Mouse (Mus musculus): ENCODE measurements around the gene Efhd2. TPM values are rescaled to one million over a fixed set of nuclear protein-coding genes. Genes with fewer than 3 reads are reported as not detected.

Efhd2 gene
- polyA plus RNA-seq, 1 experiment: 16.3 TPM

DNA sequence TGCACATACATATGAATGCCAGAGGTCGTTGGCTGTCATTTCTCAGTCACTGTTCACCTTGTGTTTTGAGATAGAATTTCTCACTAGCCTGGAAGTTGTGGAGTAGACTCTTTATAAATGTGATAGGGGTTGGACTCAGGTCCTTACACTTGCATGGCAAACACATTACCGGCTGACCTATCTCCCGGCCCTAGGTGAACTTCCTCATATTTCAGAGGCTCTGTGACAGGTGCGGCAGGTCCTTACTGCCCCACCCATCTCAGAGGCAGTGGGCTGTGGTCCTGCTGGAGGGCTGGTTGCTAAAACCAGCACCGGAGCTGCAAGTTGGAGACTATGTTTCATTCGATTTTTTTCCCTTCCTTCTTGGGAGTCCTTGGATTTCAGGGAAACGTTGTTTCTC, 3.9 kb upstream of the Efhd2 start:
- no peaks in the 10 kb centered on the region for H3K9me3 ChIP-seq (replicated peaks; ENCODE audit: control insufficient read depth, insufficient read depth, low read length, poor library complexity, severe bottlenecking)
- peaks cover 4% of the 10 kb centered on the region for H3K4me1 ChIP-seq (ENCODE audit: control insufficient read depth, insufficient read depth, low read length)
- TF ChIP-seq EP300 (IDR thresholded peaks at IDR 0.05; ENCODE audit: insufficient read depth, low read depth, low read length) (no peak), POLR2A (IDR thresholded peaks at IDR 0.05; ENCODE audit: insufficient read depth, low read length) (no peak), CTCF (IDR thresholded peaks at IDR 0.05; ENCODE audit: low read depth, low read length) (no peak)
- no peak overlapping the region for H3K4me3 ChIP-seq (ENCODE audit: low read depth, low read length)
- H3K36me3 ChIP-seq (ENCODE audit: control insufficient read depth, insufficient read depth, low read length, poor library complexity, severe bottlenecking): no peaks in the 10 kb centered on the region
- H3K27ac ChIP-seq (ENCODE audit: insufficient read depth, low read length): no peak overlapping the region
- H3K27me3 ChIP-seq (ENCODE audit: control insufficient read depth, insufficient read depth, low read length, poor library complexity, severe bottlenecking): no peaks in the 10 kb centered on the region
- no peak overlapping the region for H3K9ac ChIP-seq (ENCODE audit: low read depth, poor library complexity, severe bottlenecking)

DNA sequence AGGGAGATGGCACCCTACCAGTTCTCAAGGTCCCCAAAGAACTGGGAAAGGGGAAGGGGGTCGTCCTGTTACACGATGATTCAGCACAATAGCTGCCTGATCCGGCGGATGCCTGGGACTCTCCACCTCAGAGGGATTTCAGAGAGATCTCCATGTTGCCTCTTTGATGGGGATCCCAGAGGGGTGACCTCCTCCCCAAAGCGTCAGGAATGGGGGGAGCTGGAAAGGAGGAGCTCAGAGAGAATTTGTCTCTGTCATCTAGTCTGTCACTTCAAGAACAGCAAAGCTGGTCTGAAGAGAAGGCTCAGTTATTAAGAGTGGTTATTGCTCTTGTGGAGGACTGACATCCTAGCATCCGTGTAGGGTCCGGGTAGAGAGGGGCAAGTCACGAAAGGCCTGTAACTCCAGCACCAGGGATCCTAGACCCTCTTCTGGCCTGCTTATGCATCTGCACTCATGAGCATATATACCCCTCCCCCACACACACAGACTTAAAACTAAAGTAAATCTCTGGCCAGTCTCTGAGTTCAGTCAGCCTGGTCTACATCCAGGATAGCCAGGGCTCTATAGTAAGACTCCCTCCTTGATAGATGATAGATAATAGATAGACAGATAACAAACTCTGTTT, 875 bp upstream of the Efhd2 start:
- Histone ChIP-seq H3K27ac (ENCODE audit: insufficient read depth, low read length) (no peak overlapping the region), H3K27me3 (ENCODE audit: control insufficient read depth, insufficient read depth, low read length, poor library complexity, severe bottlenecking) (no peaks in the 10 kb centered on the region), H3K36me3 (ENCODE audit: control insufficient read depth, insufficient read depth, low read length, poor library complexity, severe bottlenecking) (no peaks in the 10 kb centered on the region), H3K4me1 (ENCODE audit: control insufficient read depth, insufficient read depth, low read length) (peaks cover under 1% of the 10 kb centered on the region), H3K4me3 (ENCODE audit: low read depth, low read length) (peak overlapping the region; percentile 66), H3K9ac (ENCODE audit: low read depth, poor library complexity, severe bottlenecking) (peak overlapping the region; percentile 87; the same call in 1 of the 2 replicates), H3K9me3 (replicated peaks; ENCODE audit: control insufficient read depth, insufficient read depth, low read length, poor library complexity, severe bottlenecking) (no peaks in the 10 kb centered on the region)
- TF ChIP-seq CTCF (IDR thresholded peaks at IDR 0.05; ENCODE audit: low read depth, low read length) (no peak), EP300 (IDR thresholded peaks at IDR 0.05; ENCODE audit: insufficient read depth, low read depth, low read length) (no peak), POLR2A (IDR thresholded peaks at IDR 0.05; ENCODE audit: insufficient read depth, low read length) (no peak)

DNA sequence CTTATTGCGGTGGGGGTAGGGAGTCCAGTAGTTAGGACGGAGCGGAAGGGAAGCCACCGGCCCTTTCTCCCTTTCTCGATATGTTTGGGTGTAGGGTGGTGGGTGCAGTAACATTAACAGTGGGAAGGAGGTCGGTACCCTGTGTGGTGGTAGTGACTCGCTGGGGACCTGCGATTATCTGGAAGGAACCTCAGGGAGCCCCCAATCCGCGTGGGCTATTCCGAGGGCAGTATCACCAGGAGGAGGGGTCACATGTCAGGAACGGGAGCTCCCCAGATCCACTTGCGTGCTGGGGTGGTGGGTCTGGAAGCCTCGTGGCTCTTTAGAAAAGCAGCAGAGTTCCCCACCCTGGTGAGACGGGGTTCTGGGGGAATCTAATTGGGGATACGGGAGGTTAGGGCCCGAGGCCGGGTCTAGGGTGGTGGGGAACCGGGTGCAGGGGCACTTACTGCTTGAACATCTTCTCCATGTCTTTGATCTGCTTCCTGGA, 564 bp downstream of the Efhd2 start:
- Histone ChIP-seq H3K9ac (ENCODE audit: low read depth, poor library complexity, severe bottlenecking) (peak overlapping the region; percentile 87), H3K4me3 (ENCODE audit: low read depth, low read length) (peak overlapping the region; percentile 79), H3K4me1 (ENCODE audit: control insufficient read depth, insufficient read depth, low read length) (no peaks in the 10 kb centered on the region), H3K27ac (ENCODE audit: insufficient read depth, low read length) (no peak overlapping the region), H3K27me3 (ENCODE audit: control insufficient read depth, insufficient read depth, low read length, poor library complexity, severe bottlenecking) (no peaks in the 10 kb centered on the region), H3K9me3 (replicated peaks; ENCODE audit: control insufficient read depth, insufficient read depth, low read length, poor library complexity, severe bottlenecking) (no peaks in the 10 kb centered on the region), H3K36me3 (ENCODE audit: control insufficient read depth, insufficient read depth, low read length, poor library complexity, severe bottlenecking) (no peaks in the 10 kb centered on the region)
- TF ChIP-seq POLR2A (IDR thresholded peaks at IDR 0.05; ENCODE audit: insufficient read depth, low read length): no peak
- TF ChIP-seq CTCF (IDR thresholded peaks at IDR 0.05; ENCODE audit: low read depth, low read length): no peak
- no peak for TF ChIP-seq EP300 (IDR thresholded peaks at IDR 0.05; ENCODE audit: insufficient read depth, low read depth, low read length)

DNA sequence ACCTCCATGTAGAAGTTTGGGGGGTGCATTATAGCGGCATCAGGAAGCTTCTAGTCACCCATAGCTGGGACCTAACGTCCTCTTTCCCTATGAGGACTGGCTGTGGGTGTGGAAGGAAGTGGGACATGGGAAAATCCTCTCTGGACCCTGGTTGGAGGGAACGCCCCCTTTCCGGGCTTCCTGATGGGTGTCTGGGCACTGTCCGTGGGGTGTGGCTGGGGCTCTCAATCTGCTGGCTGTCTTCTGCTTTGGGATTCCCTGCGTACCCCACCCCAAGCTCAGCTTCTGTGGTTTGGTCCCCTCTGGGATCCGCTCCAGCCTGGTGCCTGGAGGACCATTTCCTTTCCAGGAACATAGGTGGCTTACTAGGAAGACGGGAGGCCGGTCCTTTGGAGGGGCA, 1.7 kb downstream of the Efhd2 start:
- Histone ChIP-seq H3K27me3 (ENCODE audit: control insufficient read depth, insufficient read depth, low read length, poor library complexity, severe bottlenecking) (no peaks in the 10 kb centered on the region), H3K36me3 (ENCODE audit: control insufficient read depth, insufficient read depth, low read length, poor library complexity, severe bottlenecking) (no peaks in the 10 kb centered on the region), H3K4me3 (ENCODE audit: low read depth, low read length) (no peak overlapping the region), H3K9me3 (replicated peaks; ENCODE audit: control insufficient read depth, insufficient read depth, low read length, poor library complexity, severe bottlenecking) (no peaks in the 10 kb centered on the region), H3K9ac (ENCODE audit: low read depth, poor library complexity, severe bottlenecking) (no peak overlapping the region), H3K27ac (ENCODE audit: insufficient read depth, low read length) (no peak overlapping the region), H3K4me1 (ENCODE audit: control insufficient read depth, insufficient read depth, low read length) (no peaks in the 10 kb centered on the region)
- TF ChIP-seq POLR2A (IDR thresholded peaks at IDR 0.05; ENCODE audit: insufficient read depth, low read length): no peak
- no peak for TF ChIP-seq EP300 (IDR thresholded peaks at IDR 0.05; ENCODE audit: insufficient read depth, low read depth, low read length)
- no peak for TF ChIP-seq CTCF (IDR thresholded peaks at IDR 0.05; ENCODE audit: low read depth, low read length)

DNA sequence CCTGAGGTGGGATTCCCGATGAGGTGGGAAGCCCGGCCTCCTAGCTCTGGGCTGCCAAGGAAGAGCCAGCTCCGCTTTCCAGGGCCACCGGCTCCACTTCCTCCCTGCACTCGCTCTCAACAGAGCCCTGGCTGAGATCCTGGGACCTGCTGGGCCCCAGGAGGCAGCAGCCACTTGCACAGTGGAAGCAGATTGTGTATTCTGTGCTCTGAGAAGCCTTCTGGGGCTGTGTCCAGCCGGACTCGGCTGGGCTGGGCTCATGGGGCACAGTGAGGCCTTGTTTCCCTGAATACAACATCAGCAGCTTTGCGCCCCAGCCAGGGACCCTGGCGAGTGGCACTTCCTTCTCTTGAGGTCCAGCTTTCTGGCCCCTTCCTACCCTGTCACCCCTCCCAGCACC, 2.8 kb downstream of the Efhd2 start:
- TF ChIP-seq POLR2A (IDR thresholded peaks at IDR 0.05; ENCODE audit: insufficient read depth, low read length): no peak
- no peak for TF ChIP-seq EP300 (IDR thresholded peaks at IDR 0.05; ENCODE audit: insufficient read depth, low read depth, low read length)
- no peak for TF ChIP-seq CTCF (IDR thresholded peaks at IDR 0.05; ENCODE audit: low read depth, low read length)
- H3K36me3 ChIP-seq (ENCODE audit: control insufficient read depth, insufficient read depth, low read length, poor library complexity, severe bottlenecking): no peaks in the 10 kb centered on the region
- peaks cover 5% of the 10 kb centered on the region for H3K4me1 ChIP-seq (ENCODE audit: control insufficient read depth, insufficient read depth, low read length)
- no peaks in the 10 kb centered on the region for H3K27me3 ChIP-seq (ENCODE audit: control insufficient read depth, insufficient read depth, low read length, poor library complexity, severe bottlenecking)
- no peaks in the 10 kb centered on the region for H3K9me3 ChIP-seq (replicated peaks; ENCODE audit: control insufficient read depth, insufficient read depth, low read length, poor library complexity, severe bottlenecking)
- H3K9ac ChIP-seq (ENCODE audit: low read depth, poor library complexity, severe bottlenecking): no peak overlapping the region
- H3K27ac ChIP-seq (ENCODE audit: insufficient read depth, low read length): no peak overlapping the region
- H3K4me3 ChIP-seq (ENCODE audit: low read depth, low read length): no peak overlapping the region

DNA sequence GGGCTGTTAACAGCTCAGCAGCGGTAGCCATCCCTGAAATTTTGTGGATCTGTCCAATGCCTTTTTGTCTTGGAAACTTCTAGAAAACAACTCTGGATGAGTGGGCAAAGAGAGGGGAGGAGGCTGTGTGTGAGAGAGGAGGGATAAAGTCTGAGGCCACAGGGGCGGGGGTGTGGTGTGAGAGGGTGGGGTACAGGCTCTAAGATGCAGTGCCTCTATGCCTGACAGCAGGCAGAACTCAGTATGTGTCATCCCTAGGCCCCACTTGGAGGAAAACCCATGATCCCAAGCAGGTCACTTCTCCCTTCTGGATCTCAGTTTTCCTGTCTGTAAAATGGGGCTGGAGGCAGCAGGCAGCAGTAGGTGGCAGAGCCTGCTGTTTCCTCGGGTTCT, 3.4 kb downstream of the Efhd2 start:
- Histone ChIP-seq H3K9ac (ENCODE audit: low read depth, poor library complexity, severe bottlenecking) (no peak overlapping the region), H3K4me1 (ENCODE audit: control insufficient read depth, insufficient read depth, low read length) (peaks cover 7% of the 10 kb centered on the region), H3K36me3 (ENCODE audit: control insufficient read depth, insufficient read depth, low read length, poor library complexity, severe bottlenecking) (no peaks in the 10 kb centered on the region), H3K4me3 (ENCODE audit: low read depth, low read length) (no peak overlapping the region), H3K27ac (ENCODE audit: insufficient read depth, low read length) (no peak overlapping the region), H3K9me3 (replicated peaks; ENCODE audit: control insufficient read depth, insufficient read depth, low read length, poor library complexity, severe bottlenecking) (no peaks in the 10 kb centered on the region), H3K27me3 (ENCODE audit: control insufficient read depth, insufficient read depth, low read length, poor library complexity, severe bottlenecking) (no peaks in the 10 kb centered on the region)
- TF ChIP-seq EP300 (IDR thresholded peaks at IDR 0.05; ENCODE audit: insufficient read depth, low read depth, low read length): no peak
- TF ChIP-seq POLR2A (IDR thresholded peaks at IDR 0.05; ENCODE audit: insufficient read depth, low read length): no peak
- no peak for TF ChIP-seq CTCF (IDR thresholded peaks at IDR 0.05; ENCODE audit: low read depth, low read length)

Measured in ES-Bruce4 (cell line).